Mouse (Mus musculus): ENCODE data around the gene Tnik. TPM values are rescaled to one million over a fixed set of nuclear protein-coding genes. Genes with fewer than 3 reads are reported as not detected.

Gene Tnik
- total RNA-seq, 2 experiments from 2014 or later = 172 to 173 TPM

GRCm38 (mm10) chr3:28345961-28346360 is 82.9 kb downstream of the Tnik start:
- no peak for DNase-seq (ENCODE audit: low spot score in 2 of 2)

- DNase-seq (ENCODE audit: low spot score in 2 of 2) = no peak
These were observed 83.5 kb downstream of the Tnik start for GRCm38 (mm10) chr3:28346476-28346875.

- no peak for DNase-seq (ENCODE audit: low spot score in 2 of 2)
These were observed 85.7 kb downstream of the Tnik start for GRCm38 (mm10) chr3:28348746-28349145.

GRCm38 (mm10) chr3:28350147-28350801 is 87.3 kb downstream of the Tnik start:
- no peak for DNase-seq (ENCODE audit: low spot score in 2 of 2)

GRCm38 (mm10) chr3:28358391-28358790 is 95.4 kb downstream of the Tnik start:
- no peak for DNase-seq (ENCODE audit: low spot score in 2 of 2)

- DNase-seq (ENCODE audit: low spot score in 2 of 2) = no peak
These were observed 96.1 kb downstream of the Tnik start for GRCm38 (mm10) chr3:28359138-28359537.

GRCm38 (mm10) chr3:28361056-28361455 is 98.0 kb downstream of the Tnik start:
- no peak for DNase-seq (ENCODE audit: low spot score in 2 of 2)

GRCm38 (mm10) chr3:28363441-28364125 is 100.6 kb downstream of the Tnik start:
- no peak for DNase-seq (ENCODE audit: low spot score in 2 of 2)

GRCm38 (mm10) chr3:28368746-28369145 is 105.7 kb downstream of the Tnik start:
- no peak for DNase-seq (ENCODE audit: low spot score in 2 of 2)

- no peak for DNase-seq (ENCODE audit: low spot score in 2 of 2)
These were observed 106.3 kb downstream of the Tnik start for GRCm38 (mm10) chr3:28369266-28369665.

GRCm38 (mm10) chr3:28369698-28370097 is 106.7 kb downstream of the Tnik start:
- DNase-seq (ENCODE audit: low spot score in 2 of 2) = peak; percentile 36 to 47

- no peak for DNase-seq (ENCODE audit: low spot score in 2 of 2)
These were observed 108.6 kb downstream of the Tnik start for GRCm38 (mm10) chr3:28371583-28371982.

GRCm38 (mm10) chr3:28372459-28372858 is 109.4 kb downstream of the Tnik start:
- no peak for DNase-seq (ENCODE audit: low spot score in 2 of 2)

GRCm38 (mm10) chr3:28374738-28375510 is 111.9 kb downstream of the Tnik start:
- DNase-seq (ENCODE audit: low spot score in 2 of 2) = no peak

GRCm38 (mm10) chr3:28380224-28380623 is 117.2 kb downstream of the Tnik start:
- no peak for DNase-seq (ENCODE audit: low spot score in 2 of 2)

GRCm38 (mm10) chr3:28383526-28384126 is 120.6 kb downstream of the Tnik start:
- DNase-seq (ENCODE audit: low spot score in 2 of 2) = no peak

GRCm38 (mm10) chr3:28385199-28385975 is 122.4 kb downstream of the Tnik start:
- no peak for DNase-seq (ENCODE audit: low spot score in 2 of 2)

- DNase-seq (ENCODE audit: low spot score in 2 of 2) = no peak
These were observed 125.5 kb downstream of the Tnik start for GRCm38 (mm10) chr3:28388540-28388939.

GRCm38 (mm10) chr3:28390183-28390582 is 127.2 kb downstream of the Tnik start:
- DNase-seq (ENCODE audit: low spot score in 2 of 2) = no peak

- DNase-seq (ENCODE audit: low spot score in 2 of 2) = no peak
These were observed 129.5 kb downstream of the Tnik start for GRCm38 (mm10) chr3:28392542-28392941.

- DNase-seq (ENCODE audit: low spot score in 2 of 2) = no peak
These were observed 135.8 kb downstream of the Tnik start for GRCm38 (mm10) chr3:28398781-28399180.

Measured in left cerebral cortex, adult 18-20 months (tissue).